Mouse (Mus musculus) gastrocnemius, postnatal 36 days (tissue): Measurements from ENCODE around the gene Kalrn. TPM values are rescaled to one million over a fixed set of nuclear protein-coding genes. Genes with fewer than 3 reads are reported as not detected.

Source experiments
- DNase-seq, 2 experiments: peaks; one replicate each; pipeline ENCODE4 v3.0.0; 2022
- intact Hi-C: fragments of 180-260 bp; cut with DNase I; formaldehyde crosslinking; loops from one replicate; pipeline ENCODE4 v1.15.1; 2025
- total RNA-seq, 2 experiments: library from RNA; stranded (reverse); gene quantifications; 2 replicates each; pipeline ENCODE4 v1.2.3; 2021

Kalrn gene
- total RNA-seq, 2 experiments from 2014 or later = 19.0 to 21.5 TPM

DNA sequence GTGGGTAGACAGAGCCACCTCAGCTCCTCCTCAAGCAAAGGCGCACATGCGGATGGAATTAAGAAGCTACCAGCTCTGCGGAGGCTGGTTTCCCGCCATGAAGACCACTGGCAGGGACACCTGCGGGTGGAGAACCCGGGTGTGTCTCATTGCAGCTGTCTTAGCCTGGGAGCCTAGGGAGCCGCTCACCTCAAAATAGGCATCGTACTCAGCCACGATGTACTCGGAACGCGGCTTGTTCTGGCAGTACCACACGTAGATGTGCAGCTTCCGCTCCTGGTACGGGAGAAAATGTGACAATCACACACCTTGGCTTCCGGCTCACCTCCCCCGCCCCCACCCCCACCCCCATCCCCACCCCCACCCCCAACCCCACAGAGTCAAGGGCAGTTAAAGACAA is 539.1 kb downstream of the Kalrn start:
- DNase-seq = no peak
- intact Hi-C loops = no loop called here

DNA sequence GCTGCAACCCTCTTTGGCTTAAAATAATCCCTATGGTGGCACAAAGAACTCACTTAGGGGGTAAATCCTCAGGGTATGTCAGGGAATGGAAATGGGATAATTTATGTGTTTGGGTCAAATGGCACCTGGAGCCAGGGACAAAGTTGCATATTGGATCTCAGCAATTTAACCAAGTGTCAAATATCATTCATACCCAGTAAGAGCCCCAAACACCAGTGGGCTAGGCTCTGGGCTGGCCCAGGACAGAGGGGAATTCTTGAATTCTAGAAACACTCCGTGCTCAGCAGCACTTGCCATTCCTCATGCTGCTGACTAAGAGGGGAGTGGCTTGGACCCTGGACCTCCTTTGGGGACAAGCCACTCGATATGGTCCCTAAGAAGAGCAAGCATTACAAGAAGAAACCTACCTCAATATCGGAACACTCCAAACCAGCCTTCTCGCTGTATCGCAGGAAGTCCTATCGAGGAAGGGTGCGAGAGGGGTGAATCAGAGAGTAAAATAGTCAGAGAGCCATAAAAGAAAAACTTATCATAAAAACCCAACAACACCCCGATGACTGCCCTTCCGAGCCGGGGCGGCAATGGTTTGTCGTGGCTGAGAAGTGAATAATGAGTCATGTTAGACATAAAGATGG is 541.2 kb downstream of the Kalrn start:
- intact Hi-C loops = no loop called here
- no peak for DNase-seq

DNA sequence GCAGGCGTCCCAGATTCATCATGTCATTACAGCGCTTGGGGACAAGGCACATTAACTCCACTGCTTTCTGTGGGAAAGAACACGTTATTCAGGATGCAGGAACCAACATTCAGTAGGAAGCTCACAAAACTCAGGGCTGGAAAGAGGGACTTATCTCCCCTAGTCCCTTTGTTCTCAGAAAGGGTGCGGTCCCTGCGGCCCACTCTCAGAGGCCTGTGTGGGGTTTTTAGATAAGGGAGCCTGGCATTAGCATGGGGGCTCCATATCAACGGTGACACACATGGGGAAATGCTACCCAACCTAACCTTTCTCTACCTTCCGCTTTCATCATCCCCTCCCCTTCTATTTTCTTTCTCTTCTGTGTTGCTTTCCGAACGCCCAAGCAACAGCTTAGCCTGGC is 541.8 kb downstream of the Kalrn start:
- DNase-seq = no peak

DNA sequence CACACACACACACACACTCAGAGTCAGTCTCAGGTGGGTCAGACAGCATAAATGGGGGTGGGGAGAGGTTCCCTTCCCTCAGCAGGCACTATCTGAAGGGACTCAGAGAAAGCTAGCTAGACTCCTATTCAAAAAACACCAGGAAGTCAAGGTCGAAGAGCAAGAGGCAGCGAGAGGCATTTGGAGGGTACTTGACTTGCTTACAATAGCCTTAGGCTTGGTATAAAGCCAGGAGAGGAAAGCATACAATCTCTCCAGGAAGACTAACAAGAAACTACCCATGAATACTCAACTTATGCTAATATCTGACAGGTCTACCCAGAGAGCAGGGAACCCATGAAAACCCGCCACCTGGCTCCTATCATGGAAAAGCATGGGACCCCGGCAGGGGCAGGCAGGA is 543.0 kb downstream of the Kalrn start:
- intact Hi-C loops = no loop called here

More for the DNA sequence above, 541.8 kb downstream of the Kalrn start:
- intact Hi-C loops = no loop called here

DNA sequence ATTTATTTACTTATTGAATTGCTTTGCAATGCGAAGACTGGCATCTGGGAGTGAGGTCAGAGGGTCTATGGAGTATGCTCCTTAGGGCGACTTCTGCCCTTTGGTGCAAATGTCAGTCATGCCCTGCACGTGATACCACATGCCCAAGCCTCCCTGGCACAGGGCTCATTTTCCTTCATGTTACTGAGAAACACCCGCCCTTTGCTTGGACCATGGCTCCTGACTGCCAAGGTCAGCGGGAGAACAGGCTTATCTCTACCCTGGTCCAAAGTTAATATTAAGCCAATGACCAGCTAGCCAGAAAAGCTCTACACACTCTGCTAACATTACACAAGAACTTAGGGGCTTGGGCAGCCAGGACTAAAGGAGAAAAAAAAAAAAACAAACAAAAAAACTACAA is 543.5 kb downstream of the Kalrn start:
- no peak for DNase-seq
- intact Hi-C loops = no loop called here

More for the DNA sequence above, 543.0 kb downstream of the Kalrn start:
- DNase-seq = no peak

DNA sequence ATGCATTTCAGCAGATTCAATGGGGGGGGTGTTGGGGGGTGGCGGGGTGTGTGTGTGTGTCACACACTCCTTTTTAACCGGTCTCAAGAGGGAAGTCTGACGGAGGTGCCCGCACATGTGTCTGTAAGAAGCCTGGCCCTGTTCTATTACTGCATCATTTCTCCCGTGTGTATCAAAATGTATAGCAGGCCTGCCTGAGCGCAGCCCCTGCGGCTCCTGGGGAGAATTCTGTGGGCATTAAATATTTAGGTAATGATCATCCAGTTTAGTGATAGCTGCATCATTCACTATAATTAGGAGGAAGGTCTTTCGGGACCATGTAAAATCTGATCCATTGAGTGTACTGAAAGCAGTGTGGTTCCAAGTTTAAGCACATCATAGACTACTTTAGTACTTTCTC is 556.1 kb downstream of the Kalrn start:
- peak in 1 of 2 experiments; percentile 3 for DNase-seq
- intact Hi-C loops = no loop called here

DNA sequence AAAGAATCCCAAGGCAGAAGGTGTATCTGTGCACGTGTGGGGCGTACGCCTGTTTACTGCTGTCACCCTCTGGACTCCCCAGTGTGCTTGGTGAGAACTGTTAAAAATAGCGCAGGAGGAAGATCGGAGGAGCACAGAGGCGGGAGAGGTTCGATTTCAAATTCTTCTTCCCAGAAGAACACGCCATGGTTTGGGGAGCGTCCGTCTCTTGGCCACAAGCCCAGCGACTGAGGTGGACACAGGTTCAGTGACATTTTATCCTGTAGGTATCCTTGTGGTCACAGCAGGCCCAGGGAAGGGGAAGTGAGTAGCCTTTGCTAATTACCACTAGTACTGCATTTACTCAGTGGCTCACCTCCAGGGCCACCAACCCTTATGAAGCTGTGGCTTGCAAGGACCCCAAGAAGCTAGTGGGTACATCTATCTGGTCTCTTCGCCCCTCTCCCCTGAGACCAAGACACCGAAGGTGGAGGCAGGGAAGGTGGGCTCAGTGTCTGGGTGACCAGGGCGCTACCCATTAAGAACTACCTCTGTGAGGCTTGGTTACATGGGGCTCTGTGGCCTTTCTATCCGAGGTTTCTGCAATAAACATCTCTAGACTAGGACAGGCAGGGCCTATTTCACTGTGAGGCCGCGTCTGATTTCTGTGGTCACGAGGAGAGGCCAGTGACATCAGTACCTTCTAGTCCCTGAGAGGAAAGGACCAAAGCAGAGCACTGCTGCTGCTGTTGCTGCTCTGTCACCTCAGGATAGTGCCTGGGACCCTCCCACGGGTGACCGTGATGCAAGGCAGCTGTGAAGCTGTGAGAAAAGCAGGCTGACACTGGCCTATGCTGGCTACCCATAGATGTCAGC is 561.1 kb downstream of the Kalrn start:
- intact Hi-C loops = no loop called here
- DNase-seq = peak in 1 of 2 experiments; percentile 34

DNA sequence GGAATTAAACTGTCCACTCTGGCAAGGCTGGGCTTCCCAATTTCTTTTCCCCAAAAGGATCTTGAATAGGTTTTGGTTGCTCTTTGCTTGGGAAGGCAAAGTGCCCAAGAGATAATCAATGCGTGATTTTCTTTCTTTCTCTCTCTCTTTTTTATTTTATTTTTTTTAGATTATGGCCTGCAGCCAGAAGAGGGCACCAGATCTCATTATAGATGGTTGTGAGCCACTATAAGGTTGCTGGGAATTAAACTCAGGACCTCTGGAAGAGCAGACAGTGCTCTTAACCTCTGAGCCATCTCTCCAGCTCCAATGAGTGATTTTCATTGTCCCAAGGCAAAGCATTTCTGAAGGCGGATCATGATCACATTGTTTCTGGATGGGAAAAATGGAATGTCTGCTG is 563.8 kb downstream of the Kalrn start:
- intact Hi-C loops = no loop called here
- no peak for DNase-seq

DNA sequence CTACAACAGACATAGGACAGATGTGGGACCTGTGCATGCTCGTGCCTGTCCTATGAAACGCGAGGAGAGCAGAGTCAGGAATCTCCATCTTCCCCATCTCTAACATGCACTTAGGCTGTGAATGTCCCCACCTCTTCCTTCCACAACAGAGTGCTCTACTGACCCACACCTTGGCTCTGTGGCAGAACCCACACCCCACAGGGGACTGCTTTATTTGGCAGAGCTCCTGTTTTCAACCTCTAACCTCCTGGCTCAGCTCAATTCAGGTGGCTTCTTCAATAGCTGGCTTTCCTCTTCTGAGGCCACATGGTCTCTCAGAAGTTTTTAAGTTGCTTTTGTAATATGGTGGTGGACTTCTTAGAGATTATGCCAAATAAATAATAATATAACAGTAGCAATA is 567.3 kb downstream of the Kalrn start:
- intact Hi-C loops = no loop called here
- peak in 1 of 2 experiments; percentile 5 for DNase-seq

DNA sequence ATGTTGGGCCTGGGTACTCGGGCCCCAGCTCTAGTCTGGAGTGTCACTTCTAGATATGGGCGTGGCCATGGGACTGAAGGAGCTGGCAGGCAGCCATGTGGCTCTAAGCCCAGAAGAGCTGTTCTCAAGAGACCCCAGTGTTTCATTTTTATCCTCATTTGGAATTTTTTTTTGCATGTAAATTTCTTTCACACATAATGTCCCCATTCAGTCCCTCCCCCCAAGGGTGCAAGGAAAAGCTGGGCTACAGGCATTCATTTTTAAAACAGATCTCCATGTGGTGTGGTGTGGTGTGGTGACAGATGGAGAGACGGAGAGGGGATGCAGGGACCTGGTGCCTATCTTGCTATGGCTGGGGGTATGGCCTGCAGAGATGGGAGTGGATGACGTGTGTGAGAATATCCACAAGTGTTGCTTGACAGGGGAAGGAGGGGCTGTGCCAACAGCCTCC is 569.2 kb downstream of the Kalrn start:
- DNase-seq = peak in 1 of 2 experiments; percentile 31
- intact Hi-C loops = no loop called here

DNA sequence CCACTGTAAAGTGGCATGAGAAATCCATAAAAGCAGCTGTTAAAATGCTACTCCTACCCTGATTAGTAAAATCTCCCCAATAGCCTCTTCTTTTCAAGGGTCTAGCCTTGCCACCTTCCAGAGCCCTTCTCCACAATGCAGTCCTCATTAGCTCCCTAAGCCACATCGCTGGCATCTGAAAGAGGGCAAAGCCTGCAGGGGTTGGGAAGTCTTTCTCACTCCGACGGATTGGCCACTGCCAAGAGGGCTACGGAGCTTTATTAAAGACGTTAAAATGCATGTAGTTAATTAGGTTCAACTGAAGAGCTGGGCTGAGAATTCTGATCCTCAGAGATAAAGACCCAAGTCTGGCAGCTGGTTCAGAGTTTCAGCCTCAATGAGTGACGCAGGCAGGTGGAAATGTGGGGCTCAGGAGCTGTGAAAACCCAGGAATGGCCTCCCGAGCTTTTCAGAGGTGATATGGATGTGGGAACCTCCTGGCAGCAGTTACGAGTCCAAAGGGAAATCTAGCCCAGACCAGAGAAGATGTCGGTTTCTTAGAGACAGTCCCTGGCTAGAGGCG is 569.7 kb downstream of the Kalrn start:
- DNase-seq = no peak
- intact Hi-C loops = no loop called here

DNA sequence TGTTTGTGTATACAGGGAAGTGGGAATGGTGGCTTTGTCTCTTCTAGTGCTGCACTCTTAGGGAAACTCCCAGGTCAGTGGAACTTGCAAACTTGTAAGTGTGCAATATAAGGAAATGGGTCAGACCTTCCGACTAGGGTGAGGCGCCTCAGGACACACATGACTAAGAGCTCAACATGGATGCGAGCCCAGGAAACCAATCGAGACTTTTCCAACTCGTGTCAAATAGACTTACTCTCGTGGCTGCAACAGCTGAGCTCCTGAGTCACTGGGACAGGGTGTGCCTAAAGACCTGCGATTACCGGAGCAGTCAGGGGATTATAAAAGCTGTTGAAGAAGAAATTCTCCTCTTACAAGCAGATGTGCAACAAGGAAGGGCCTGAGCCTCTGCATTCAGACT is 572.6 kb downstream of the Kalrn start:
- intact Hi-C loops = no loop called here
- peak in 1 of 2 experiments; percentile 37 for DNase-seq

DNA sequence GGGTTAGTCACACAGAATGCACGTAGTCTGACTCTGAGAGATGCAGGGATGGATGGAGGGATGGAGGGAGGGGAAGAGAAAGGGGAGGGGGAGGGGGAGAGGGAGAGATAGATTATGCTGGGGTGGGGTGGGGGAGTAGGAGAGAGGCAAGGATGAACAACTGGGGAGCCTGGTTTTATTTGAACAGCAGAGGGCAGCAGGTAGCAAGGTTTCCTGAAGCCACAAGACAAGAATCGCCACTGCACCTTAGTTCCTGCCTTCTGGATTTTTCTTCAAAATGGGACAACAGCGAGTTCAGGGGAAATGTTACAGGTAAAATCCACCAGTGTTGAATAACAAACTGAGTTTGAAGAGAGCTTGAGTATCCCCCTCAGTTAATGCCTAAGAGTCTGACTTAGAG is 573.9 kb downstream of the Kalrn start:
- peak in 1 of 2 experiments; percentile 33 for DNase-seq
- intact Hi-C loops = no loop called here

DNA sequence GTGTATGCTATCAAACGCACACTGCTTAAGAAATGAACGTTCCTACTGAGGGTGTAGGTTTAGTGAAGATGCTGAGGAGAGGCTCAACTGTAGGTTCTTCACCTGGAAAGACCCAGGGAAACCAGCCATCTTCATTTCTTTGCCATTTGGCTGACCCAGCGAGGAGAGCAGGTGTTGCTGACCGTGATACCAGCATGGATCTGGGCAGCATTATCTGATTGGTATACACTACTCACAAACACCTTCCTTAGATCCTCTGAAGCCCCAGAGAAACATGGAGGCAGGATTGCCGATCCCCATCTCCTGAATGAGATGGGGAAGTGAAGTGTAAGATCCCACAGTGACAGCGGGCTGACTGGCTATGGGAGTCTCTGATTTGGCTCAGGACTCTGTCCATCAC is 575.3 kb downstream of the Kalrn start:
- DNase-seq = no peak
- intact Hi-C loops = loop anchor here (1.0 kb wide), 1 partner anchor 115 kb away; no protein-coding TSS in a partner anchor

DNA sequence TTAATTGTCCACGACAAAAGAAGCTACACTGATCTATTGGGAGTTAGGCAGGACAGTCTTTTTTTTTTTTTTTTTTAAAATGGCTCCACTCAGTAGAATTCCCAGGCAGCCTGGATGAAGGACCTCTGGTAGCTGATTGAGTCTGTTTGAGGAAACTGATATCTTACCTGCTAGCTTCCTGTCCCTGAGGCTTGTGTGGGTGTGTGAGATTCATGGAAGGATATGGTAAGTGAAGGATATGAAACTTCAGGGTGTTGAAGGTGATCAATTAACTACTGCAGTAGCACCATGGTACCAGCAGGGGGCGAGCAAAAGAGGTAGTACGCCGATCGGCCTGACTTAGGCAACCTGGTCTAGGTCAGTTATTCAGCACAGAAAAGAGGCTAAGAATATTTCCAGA is 577.3 kb downstream of the Kalrn start:
- DNase-seq = peak in 1 of 2 experiments; percentile 38
- intact Hi-C loops = no loop called here

DNA sequence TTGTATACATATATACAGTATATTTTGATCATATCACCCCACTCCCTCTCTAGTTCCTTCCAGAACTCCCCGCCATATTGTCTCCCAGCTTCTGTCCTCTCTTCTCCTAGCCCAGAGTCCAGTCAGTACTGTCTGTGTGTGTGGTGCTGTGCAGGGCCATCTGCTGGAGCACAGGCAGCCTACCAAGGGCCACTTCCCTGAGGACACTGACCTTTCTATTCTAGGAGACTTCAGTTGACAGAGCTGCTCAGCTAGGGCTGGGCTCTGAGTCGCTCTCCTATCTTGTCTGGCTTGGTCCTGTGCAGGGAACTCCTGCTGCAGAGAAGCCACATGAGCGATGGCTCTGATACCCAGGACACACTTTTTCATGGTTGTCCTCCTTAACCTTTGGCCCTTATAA is 577.8 kb downstream of the Kalrn start:
- intact Hi-C loops = no loop called here
- no peak for DNase-seq

DNA sequence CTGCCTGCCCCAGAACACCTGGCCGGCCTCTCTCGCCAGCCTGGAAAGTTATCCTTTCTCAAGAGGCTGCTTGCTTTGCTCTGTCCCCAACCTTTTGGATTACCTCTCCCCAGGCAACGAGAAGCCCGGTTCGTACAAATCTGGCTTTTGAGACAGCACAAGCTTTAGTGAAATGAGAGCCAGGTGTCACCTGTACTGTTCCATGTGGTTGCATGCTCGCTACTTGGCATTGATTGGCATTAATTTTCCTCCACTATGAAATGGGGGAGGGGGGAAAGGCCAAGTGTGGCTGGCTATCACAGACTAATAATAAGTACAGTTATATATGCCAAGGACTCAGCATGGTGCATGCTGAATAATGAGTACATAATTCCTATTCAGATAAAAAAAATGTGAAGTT is 579.0 kb downstream of the Kalrn start:
- intact Hi-C loops = no loop called here
- DNase-seq = no peak

DNA sequence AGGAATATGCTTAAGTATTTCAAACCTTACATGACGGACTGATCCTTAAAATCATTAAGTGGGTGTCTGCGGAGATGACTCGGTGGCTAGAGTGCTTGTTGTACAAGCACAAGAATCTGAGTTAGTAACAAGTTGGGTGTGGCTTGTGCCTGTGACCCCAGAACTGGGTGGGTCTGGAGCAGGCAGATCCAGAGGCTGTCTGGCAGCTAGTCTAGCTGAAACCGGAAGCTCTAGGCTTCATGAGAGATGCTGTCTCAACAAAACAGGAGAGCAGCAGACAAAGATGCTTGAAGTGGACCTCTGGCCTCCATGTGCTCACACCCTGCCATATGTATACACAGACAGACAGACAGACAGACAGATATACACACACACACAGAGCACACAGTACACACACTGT is 582.6 kb downstream of the Kalrn start:
- DNase-seq = no peak

DNA sequence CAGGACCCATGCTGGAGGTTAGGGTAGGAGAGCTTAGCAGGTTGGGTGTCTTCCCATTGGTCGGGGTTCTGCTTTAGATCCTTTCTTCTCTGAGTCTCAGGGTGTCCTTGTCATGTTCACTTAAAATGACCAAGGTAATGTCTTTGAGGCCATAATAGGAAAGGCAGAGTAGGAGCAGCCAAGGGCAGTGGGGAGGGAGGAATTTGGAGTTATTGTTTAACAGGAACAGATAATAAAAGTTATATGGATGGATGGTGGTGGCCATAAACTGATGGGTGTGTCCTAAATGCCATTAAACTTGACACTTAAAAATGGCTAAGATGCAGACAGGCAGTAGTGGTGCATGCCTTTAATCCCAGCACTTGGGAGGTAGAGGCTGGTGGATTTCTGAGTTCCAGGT is 584.2 kb downstream of the Kalrn start:
- intact Hi-C loops = loop anchor here (5.0 kb wide), 1 partner anchor 172 kb away; no protein-coding TSS in a partner anchor
- no peak for DNase-seq

More for the DNA sequence above, 582.6 kb downstream of the Kalrn start:
- intact Hi-C loops = no loop called here

DNA sequence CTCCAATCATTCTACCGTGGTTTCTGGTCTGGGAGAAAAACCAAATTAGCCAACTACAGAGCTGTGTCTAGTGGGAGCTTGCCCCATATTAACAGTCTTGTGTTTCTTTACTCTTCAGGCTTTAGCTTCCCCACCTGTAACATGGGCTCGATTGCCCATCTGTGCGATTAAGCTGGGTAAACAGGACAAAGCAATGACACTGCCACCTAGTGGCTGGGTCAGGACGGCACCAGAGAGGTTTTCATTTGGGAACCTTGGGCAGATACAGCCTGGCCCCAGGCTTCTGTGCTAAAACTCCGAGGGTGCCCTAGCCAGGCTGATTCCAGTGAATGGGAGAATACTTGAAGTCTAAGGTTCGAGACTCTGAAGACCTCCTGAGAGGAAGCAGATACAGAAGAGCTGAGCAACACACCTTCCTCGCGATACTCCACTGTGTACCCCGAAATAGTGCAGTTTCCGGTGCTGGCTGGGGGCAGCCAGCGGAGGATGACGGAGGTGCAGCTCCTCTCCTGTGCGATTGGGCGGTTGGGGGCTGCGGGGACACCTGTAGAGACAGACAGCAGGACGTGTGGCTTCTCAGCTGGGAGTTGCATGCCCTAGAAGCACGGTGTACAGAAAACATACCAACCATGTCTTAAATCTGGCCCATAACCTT is 584.8 kb downstream of the Kalrn start:
- intact Hi-C loops = loop anchor here (5.0 kb wide), 1 partner anchor 171 kb away; no protein-coding TSS in a partner anchor
- DNase-seq = peak in 1 of 2 experiments; percentile 30

DNA sequence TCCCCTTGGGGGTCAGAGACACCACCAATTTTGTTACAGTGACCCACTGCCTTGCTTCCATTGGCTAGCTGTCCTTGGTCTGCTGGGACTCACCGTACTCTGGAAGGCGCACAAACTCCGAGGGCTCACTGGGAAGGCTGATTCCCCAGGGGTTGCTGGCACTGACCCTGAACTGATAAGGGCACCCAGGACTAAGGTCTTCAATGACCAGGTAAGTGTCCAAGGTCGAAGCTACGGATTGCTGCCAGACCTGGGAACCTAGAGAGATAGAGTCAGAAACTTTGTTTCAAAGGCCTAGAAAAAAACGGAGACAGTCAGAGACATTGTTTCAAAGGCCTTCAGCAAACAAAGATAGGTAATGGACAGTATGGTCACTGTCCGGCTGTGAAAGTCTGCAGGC is 586.3 kb downstream of the Kalrn start:
- no peak for DNase-seq
- intact Hi-C loops = loop anchor here (5.0 kb wide), 1 partner anchor 170 kb away; no protein-coding TSS in a partner anchor
